Mouse (Mus musculus): Measurements from ENCODE around the gene Rpl22. TPM values are rescaled to one million over a fixed set of nuclear protein-coding genes. Genes with fewer than 3 reads are reported as not detected.
A peak's percentile ranks its signal among the peaks of the same experiment; 100 is the strongest.

Gene Rpl22
- polyA plus RNA-seq, 1 experiment from 2014 or later = 174 TPM

GRCm38 (mm10) chr4:152337772-152338171, 12.2 kb downstream of the Rpl22 start:
- 23% methylated on average over 6 of the region's 6 CpGs for WGBS
- H3K27ac ChIP-seq (replicated peaks; ENCODE audit: low read depth, low read length) = no peak overlapping the region
- H3K9me3 ChIP-seq (ENCODE audit: control insufficient read depth, low read length) = no peaks in the 10 kb centered on the region
- no peak overlapping the region for H3K4me3 ChIP-seq (replicated peaks; ENCODE audit: low read depth, low read length)
- ATAC-seq (ENCODE audit: low FRiP score, low TSS enrichment) (no peak), DNase-seq (no peak)
- peaks cover 22% of the 10 kb centered on the region for H3K4me1 ChIP-seq (ENCODE audit: control insufficient read depth, insufficient read depth, low read length)
- no peak overlapping the region for H3K9ac ChIP-seq (replicated peaks; ENCODE audit: low read length)
- H3K27me3 ChIP-seq (ENCODE audit: control insufficient read depth, insufficient read depth, low read length) = peaks cover 15% of the 10 kb centered on the region
- H3K36me3 ChIP-seq (ENCODE audit: control insufficient read depth, insufficient read depth, low read length) = peaks cover 20% of the 10 kb centered on the region
- H3K4me2 ChIP-seq (ENCODE audit: low read length) = no peak overlapping the region

GRCm38 (mm10) chr4:152338419-152339292, 13.1 kb downstream of the Rpl22 start, which contains the start of gene Chd5:
Chd5 (plus strand) TSS chr4:152338651.
- peak within 1 kb of the TSS; percentile 90 for H3K9ac ChIP-seq (replicated peaks; ENCODE audit: low read length)
- peak within 1 kb of the TSS; percentile 64 for H3K4me3 ChIP-seq (replicated peaks; ENCODE audit: low read depth, low read length)
- H3K36me3 ChIP-seq (ENCODE audit: control insufficient read depth, insufficient read depth, low read length) = peaks cover 12% of the 10 kb centered on the region
- no peaks in the 10 kb centered on the region for H3K9me3 ChIP-seq (ENCODE audit: control insufficient read depth, low read length)
- DNase-seq (peak; percentile 80), ATAC-seq (ENCODE audit: low FRiP score, low TSS enrichment) (peak; percentile 59)
- peak within 1 kb of the TSS; percentile 93 for H3K4me2 ChIP-seq (ENCODE audit: low read length)
- H3K27me3 ChIP-seq (ENCODE audit: control insufficient read depth, insufficient read depth, low read length) = peaks cover 15% of the 10 kb centered on the region
- H3K4me1 ChIP-seq (ENCODE audit: control insufficient read depth, insufficient read depth, low read length) = peaks cover 22% of the 10 kb centered on the region
- WGBS = under 1% methylated on average over 98 of the region's 120 CpGs
- H3K27ac ChIP-seq (replicated peaks; ENCODE audit: low read depth, low read length) = peak within 1 kb of the TSS; percentile 77

- peak; percentile 25; the same call in 1 of the 2 replicates for ATAC-seq (ENCODE audit: low FRiP score, low TSS enrichment)
- H3K4me1 ChIP-seq (ENCODE audit: control insufficient read depth, insufficient read depth, low read length) = peaks cover 22% of the 10 kb centered on the region
- peak overlapping the region; percentile 77 for H3K27ac ChIP-seq (replicated peaks; ENCODE audit: low read depth, low read length)
- H3K9ac ChIP-seq (replicated peaks; ENCODE audit: low read length) = peak overlapping the region; percentile 90
- H3K36me3 ChIP-seq (ENCODE audit: control insufficient read depth, insufficient read depth, low read length) = peaks cover 6% of the 10 kb centered on the region; the same call in 1 of the 2 replicates
- H3K27me3 ChIP-seq (ENCODE audit: control insufficient read depth, insufficient read depth, low read length) = peaks cover 15% of the 10 kb centered on the region
- peak overlapping the region; percentile 93 for H3K4me2 ChIP-seq (ENCODE audit: low read length)
- peak overlapping the region; percentile 64 for H3K4me3 ChIP-seq (replicated peaks; ENCODE audit: low read depth, low read length)
- WGBS = under 1% methylated on average over 18 of the region's 26 CpGs
- no peaks in the 10 kb centered on the region for H3K9me3 ChIP-seq (ENCODE audit: control insufficient read depth, low read length)
- DNase-seq = no peak
These were observed 13.8 kb downstream of the Rpl22 start for GRCm38 (mm10) chr4:152339293-152339790.

- H3K9ac ChIP-seq (replicated peaks; ENCODE audit: low read length) = no peak overlapping the region
- no peak for ATAC-seq (ENCODE audit: low FRiP score, low TSS enrichment)
- H3K4me3 ChIP-seq (replicated peaks; ENCODE audit: low read depth, low read length) = peak overlapping the region; percentile 64
- peaks cover 15% of the 10 kb centered on the region for H3K27me3 ChIP-seq (ENCODE audit: control insufficient read depth, insufficient read depth, low read length)
- 42% methylated on average over 15 of the region's 15 CpGs for WGBS
- H3K27ac ChIP-seq (replicated peaks; ENCODE audit: low read depth, low read length) = no peak overlapping the region
- DNase-seq = no peak
- H3K36me3 ChIP-seq (ENCODE audit: control insufficient read depth, insufficient read depth, low read length) = no peaks in the 10 kb centered on the region
- H3K4me1 ChIP-seq (ENCODE audit: control insufficient read depth, insufficient read depth, low read length) = peaks cover 22% of the 10 kb centered on the region
- no peaks in the 10 kb centered on the region for H3K9me3 ChIP-seq (ENCODE audit: control insufficient read depth, low read length)
- H3K4me2 ChIP-seq (ENCODE audit: low read length) = peak overlapping the region; percentile 93
These were observed 15.2 kb downstream of the Rpl22 start for GRCm38 (mm10) chr4:152340584-152341284.

- Histone ChIP-seq H3K36me3 (ENCODE audit: control insufficient read depth, insufficient read depth, low read length) (no peaks in the 10 kb centered on the region), H3K27me3 (ENCODE audit: control insufficient read depth, insufficient read depth, low read length) (peaks cover 15% of the 10 kb centered on the region), H3K9me3 (ENCODE audit: control insufficient read depth, low read length) (no peaks in the 10 kb centered on the region), H3K4me3 (replicated peaks; ENCODE audit: low read depth, low read length) (no peak overlapping the region), H3K27ac (replicated peaks; ENCODE audit: low read depth, low read length) (no peak overlapping the region), H3K4me1 (ENCODE audit: control insufficient read depth, insufficient read depth, low read length) (peaks cover 22% of the 10 kb centered on the region), H3K4me2 (ENCODE audit: low read length) (no peak overlapping the region), H3K9ac (replicated peaks; ENCODE audit: low read length) (no peak overlapping the region)
- 8% methylated on average over 5 of the region's 5 CpGs for WGBS
- DNase-seq = peak; percentile 72
- ATAC-seq (ENCODE audit: low FRiP score, low TSS enrichment) = no peak
These were observed 17.8 kb downstream of the Rpl22 start for GRCm38 (mm10) chr4:152343296-152343695.

- Histone ChIP-seq H3K27ac (replicated peaks; ENCODE audit: low read depth, low read length) (no peak overlapping the region), H3K9ac (replicated peaks; ENCODE audit: low read length) (no peak overlapping the region), H3K4me3 (replicated peaks; ENCODE audit: low read depth, low read length) (no peak overlapping the region), H3K36me3 (ENCODE audit: control insufficient read depth, insufficient read depth, low read length) (no peaks in the 10 kb centered on the region), H3K27me3 (ENCODE audit: control insufficient read depth, insufficient read depth, low read length) (peaks cover 15% of the 10 kb centered on the region), H3K9me3 (ENCODE audit: control insufficient read depth, low read length) (no peaks in the 10 kb centered on the region), H3K4me1 (ENCODE audit: control insufficient read depth, insufficient read depth, low read length) (peaks cover 29% of the 10 kb centered on the region), H3K4me2 (ENCODE audit: low read length) (no peak overlapping the region)
- 68% methylated on average over 7 of the region's 7 CpGs for WGBS
- no peak for ATAC-seq (ENCODE audit: low FRiP score, low TSS enrichment)
- no peak for DNase-seq
These were observed 19.1 kb downstream of the Rpl22 start for GRCm38 (mm10) chr4:152344651-152345050.

GRCm38 (mm10) chr4:152345120-152345889, 19.8 kb downstream of the Rpl22 start:
- ATAC-seq (ENCODE audit: low FRiP score, low TSS enrichment) (no peak), DNase-seq (no peak)
- peaks cover 29% of the 10 kb centered on the region for H3K4me1 ChIP-seq (ENCODE audit: control insufficient read depth, insufficient read depth, low read length)
- no peak overlapping the region for H3K4me3 ChIP-seq (replicated peaks; ENCODE audit: low read depth, low read length)
- H3K9ac ChIP-seq (replicated peaks; ENCODE audit: low read length) = no peak overlapping the region
- H3K36me3 ChIP-seq (ENCODE audit: control insufficient read depth, insufficient read depth, low read length) = no peaks in the 10 kb centered on the region
- H3K4me2 ChIP-seq (ENCODE audit: low read length) = no peak overlapping the region
- H3K27ac ChIP-seq (replicated peaks; ENCODE audit: low read depth, low read length) = no peak overlapping the region
- H3K27me3 ChIP-seq (ENCODE audit: control insufficient read depth, insufficient read depth, low read length) = peaks cover 9% of the 10 kb centered on the region
- no peaks in the 10 kb centered on the region for H3K9me3 ChIP-seq (ENCODE audit: control insufficient read depth, low read length)
- WGBS = 56% methylated on average over 7 of the region's 7 CpGs

GRCm38 (mm10) chr4:152349837-152350381, 24.4 kb downstream of the Rpl22 start:
- peak overlapping the region; percentile 53 for H3K4me2 ChIP-seq (ENCODE audit: low read length)
- H3K36me3 ChIP-seq (ENCODE audit: control insufficient read depth, insufficient read depth, low read length) = peaks cover 6% of the 10 kb centered on the region; the same call in 1 of the 2 replicates
- 5% methylated on average over 16 of the region's 17 CpGs for WGBS
- peak overlapping the region; percentile 91 for H3K27ac ChIP-seq (replicated peaks; ENCODE audit: low read depth, low read length)
- H3K27me3 ChIP-seq (ENCODE audit: control insufficient read depth, insufficient read depth, low read length) = no peaks in the 10 kb centered on the region
- H3K9ac ChIP-seq (replicated peaks; ENCODE audit: low read length) = peak overlapping the region; percentile 60
- no peaks in the 10 kb centered on the region for H3K9me3 ChIP-seq (ENCODE audit: control insufficient read depth, low read length)
- DNase-seq (peak; percentile 92), ATAC-seq (ENCODE audit: low FRiP score, low TSS enrichment) (peak; percentile 77)
- H3K4me3 ChIP-seq (replicated peaks; ENCODE audit: low read depth, low read length) = peak overlapping the region; percentile 22
- H3K4me1 ChIP-seq (ENCODE audit: control insufficient read depth, insufficient read depth, low read length) = peaks cover 35% of the 10 kb centered on the region

Data from midbrain, embryonic 14.5 days (tissue).